In genomic region chr2:72391721-72392120, GRCm38 (mm10) we compare ENCODE assay signal across 22 mouse cellular contexts.
DNase-seq lines count a peak whose midpoint lies in the region; ATAC-seq and TF ChIP-seq lines count a peak whose summit lies in the region.
"Had no signal": no experiment of that assay in that cellular context is flagged by ENCODE, and none has a peak within 500 bp of the region (broad histone marks: within the 10 kb centered on the region; RNA-seq: fewer than 3 reads in every experiment).

No protein-coding gene starts in this region.

- no peaks in the 10 kb centered on the region for H3K9me3 ChIP-seq in heart, postnatal 0 days (replicated peaks; ENCODE audit: control insufficient read depth, low read length)
- H3K9me3 ChIP-seq in midbrain, embryonic 14.5 days (ENCODE audit: control insufficient read depth, low read length) = 0 out of 2 replicates have a peak, but pooled peaks cover 7% of the 10 kb centered on the region
- H3K9me3 ChIP-seq in midbrain, embryonic 10.5 days (replicated peaks) = peaks cover 11% of the 10 kb centered on the region
- H3K9me3 ChIP-seq in hindbrain, embryonic 16.5 days (ENCODE audit: control insufficient read depth, low read length) = no peaks in the 10 kb centered on the region
- H3K9me3 ChIP-seq: heart, embryonic 10.5 days; heart, embryonic 13.5 days; hindbrain, embryonic 15.5 days; intestine, embryonic 15.5 days had no signal

- H3K27ac ChIP-seq in heart, postnatal 0 days (ENCODE audit: low read depth) = peak overlapping the region; percentile 84; the same call in 1 of the 2 replicates
- H3K27ac ChIP-seq in midbrain, embryonic 14.5 days (replicated peaks; ENCODE audit: low read depth, low read length) = 0 out of 2 replicates have a peak overlapping the region, but pooled peaks have one; percentile 5
- no peak overlapping the region for H3K27ac ChIP-seq in midbrain, embryonic 10.5 days (replicated peaks)
- no peak overlapping the region for H3K27ac ChIP-seq in hindbrain, embryonic 16.5 days (ENCODE audit: low read depth, low read length)
- H3K27ac ChIP-seq: embryonic facial prominence, embryonic 12.5 days; embryonic facial prominence, embryonic 15.5 days; hindbrain, embryonic 12.5 days; hindbrain, embryonic 15.5 days; intestine, embryonic 15.5 days had no signal

- H3K27me3 ChIP-seq in heart, postnatal 0 days (ENCODE audit: control insufficient read depth, insufficient read depth, low read length) = no peaks in the 10 kb centered on the region
- no peaks in the 10 kb centered on the region for H3K27me3 ChIP-seq in midbrain, embryonic 14.5 days (ENCODE audit: control insufficient read depth, insufficient read depth, low read length)
- no peaks in the 10 kb centered on the region for H3K27me3 ChIP-seq in midbrain, embryonic 10.5 days (ENCODE audit: low read depth, poor library complexity, severe bottlenecking)
- no peaks in the 10 kb centered on the region for H3K27me3 ChIP-seq in hindbrain, embryonic 16.5 days (replicated peaks; ENCODE audit: control insufficient read depth, insufficient read depth, low read length)
- H3K27me3 ChIP-seq: embryonic facial prominence, embryonic 12.5 days; embryonic facial prominence, embryonic 15.5 days; heart, embryonic 13.5 days; hindbrain, embryonic 12.5 days; hindbrain, embryonic 15.5 days; intestine, embryonic 15.5 days had no signal

- TF ChIP-seq EP300 in heart, postnatal 0 days (IDR thresholded peaks at IDR 0.05; ENCODE audit: low read depth) = no peak

- TF ChIP-seq CTCF in heart, postnatal 0 days (IDR thresholded peaks at IDR 0.05; ENCODE audit: low read depth) = no peak

- DNase-seq in gastrocnemius, postnatal 25 days = peak; percentile 59
- no peak for DNase-seq in gastrocnemius, adult 8-10 months (ENCODE audit: low spot score in 2 of 2)
- no peak for DNase-seq in heart, postnatal 0 days (ENCODE audit: low spot score)
- no peak for DNase-seq in heart, postnatal 4 days
- no peak for DNase-seq in midbrain, embryonic 14.5 days
- no peak for DNase-seq in midbrain, embryonic 10.5 days (ENCODE audit: low spot score)
- peak; percentile 46 for DNase-seq in skeletal muscle tissue, adult 2 months (ENCODE audit: low read depth, low spot score)
- DNase-seq: adrenal gland, adult 2 months; adrenal gland, postnatal 14 days; cerebellum, adult 11 months; cerebellum, adult 9-11 months; gastrocnemius, postnatal 36 days had no signal

- H3K36me3 ChIP-seq in heart, postnatal 0 days (replicated peaks; ENCODE audit: control insufficient read depth, insufficient read depth, low read length) = peaks cover 19% of the 10 kb centered on the region
- H3K36me3 ChIP-seq in midbrain, embryonic 14.5 days (ENCODE audit: control insufficient read depth, insufficient read depth, low read length) = no peaks in the 10 kb centered on the region
- peaks cover 5% of the 10 kb centered on the region; the same call in 1 of the 2 replicates for H3K36me3 ChIP-seq in midbrain, embryonic 10.5 days
- H3K36me3 ChIP-seq in hindbrain, embryonic 16.5 days (ENCODE audit: control insufficient read depth, insufficient read depth, low read length) = no peaks in the 10 kb centered on the region
- H3K36me3 ChIP-seq: embryonic facial prominence, embryonic 12.5 days; hindbrain, embryonic 15.5 days had no signal

- H3K4me3 ChIP-seq in heart, postnatal 0 days (ENCODE audit: low read depth, low read length) = no peak overlapping the region
- H3K4me3 ChIP-seq in midbrain, embryonic 14.5 days (replicated peaks; ENCODE audit: low read depth, low read length) = no peak overlapping the region
- H3K4me3 ChIP-seq in midbrain, embryonic 10.5 days = no peak overlapping the region
- H3K4me3 ChIP-seq in hindbrain, embryonic 16.5 days (ENCODE audit: low read length) = no peak overlapping the region
- H3K4me3 ChIP-seq: embryonic facial prominence, embryonic 12.5 days; embryonic facial prominence, embryonic 15.5 days; heart, embryonic 10.5 days; heart, embryonic 13.5 days; hindbrain, embryonic 12.5 days; hindbrain, embryonic 15.5 days; intestine, embryonic 15.5 days had no signal

- no peak overlapping the region for H3K4me2 ChIP-seq in heart, postnatal 0 days (ENCODE audit: low read depth, low read length)
- H3K4me2 ChIP-seq in midbrain, embryonic 14.5 days (ENCODE audit: low read length) = no peak overlapping the region
- H3K4me2 ChIP-seq in hindbrain, embryonic 16.5 days (ENCODE audit: low read length) = no peak overlapping the region
- H3K4me2 ChIP-seq: embryonic facial prominence, embryonic 12.5 days; embryonic facial prominence, embryonic 15.5 days; hindbrain, embryonic 12.5 days; hindbrain, embryonic 15.5 days; intestine, embryonic 15.5 days had no signal

- no peak for ATAC-seq in heart, postnatal 0 days (ENCODE audit: insufficient read depth, low read depth)
- ATAC-seq in midbrain, embryonic 14.5 days (ENCODE audit: low FRiP score, low TSS enrichment) = no peak
- no peak for ATAC-seq in hindbrain, embryonic 16.5 days
- ATAC-seq: CD4-positive, CD25-positive, alpha-beta regulatory T cell, adult 4 months; forebrain, postnatal 0 days; intestine, embryonic 15.5 days had no signal

- 73% methylated on average over 2 of the region's 2 CpGs for WGBS in heart, postnatal 0 days
- WGBS in midbrain, embryonic 14.5 days = 95% methylated on average over 2 of the region's 2 CpGs
- WGBS in midbrain, embryonic 10.5 days = 94% methylated on average over 2 of the region's 2 CpGs
- 86% methylated on average over 2 of the region's 2 CpGs for WGBS in hindbrain, embryonic 16.5 days

- H3K4me1 ChIP-seq in heart, postnatal 0 days (ENCODE audit: control insufficient read depth, insufficient read depth) = peaks cover 12% of the 10 kb centered on the region; the same call in 1 of the 2 replicates
- peaks cover 4% of the 10 kb centered on the region for H3K4me1 ChIP-seq in midbrain, embryonic 14.5 days (ENCODE audit: control insufficient read depth, insufficient read depth, low read length)
- peaks cover 13% of the 10 kb centered on the region; the same call in 1 of the 2 replicates for H3K4me1 ChIP-seq in midbrain, embryonic 10.5 days
- H3K4me1 ChIP-seq in hindbrain, embryonic 16.5 days (ENCODE audit: control insufficient read depth, insufficient read depth, low read depth, low read length) = no peaks in the 10 kb centered on the region
- H3K4me1 ChIP-seq: hindbrain, embryonic 12.5 days; hindbrain, embryonic 15.5 days had no signal

- no peak overlapping the region for H3K9ac ChIP-seq in heart, postnatal 0 days (replicated peaks; ENCODE audit: low read depth, low read length)
- no peak overlapping the region for H3K9ac ChIP-seq in midbrain, embryonic 14.5 days (replicated peaks; ENCODE audit: low read length)
- H3K9ac ChIP-seq in hindbrain, embryonic 16.5 days (ENCODE audit: low read depth, low read length) = no peak overlapping the region
- H3K9ac ChIP-seq: embryonic facial prominence, embryonic 12.5 days; embryonic facial prominence, embryonic 15.5 days; forebrain, postnatal 0 days; heart, embryonic 13.5 days; hindbrain, embryonic 12.5 days; hindbrain, embryonic 15.5 days; intestine, embryonic 15.5 days had no signal

Comparison
In these comparisons a context has a peak if more than half of its experiments do, and no peak if none do; other contexts are left out.
1. DNase-seq: peak in gastrocnemius, postnatal 25 days (single experiment) and skeletal muscle tissue, adult 2 months (single experiment); none in gastrocnemius, adult 8-10 months (0 of 2), heart, postnatal 0 days (single experiment), heart, postnatal 4 days (single experiment), midbrain, embryonic 14.5 days (single experiment) and midbrain, embryonic 10.5 days (single experiment).
2. H3K27ac ChIP-seq: peak in heart, postnatal 0 days (single experiment) and midbrain, embryonic 14.5 days (single experiment); none in midbrain, embryonic 10.5 days (single experiment) and hindbrain, embryonic 16.5 days (single experiment).